ENCODE assay signal across 10 mouse cellular contexts in the genomic region with DNA sequence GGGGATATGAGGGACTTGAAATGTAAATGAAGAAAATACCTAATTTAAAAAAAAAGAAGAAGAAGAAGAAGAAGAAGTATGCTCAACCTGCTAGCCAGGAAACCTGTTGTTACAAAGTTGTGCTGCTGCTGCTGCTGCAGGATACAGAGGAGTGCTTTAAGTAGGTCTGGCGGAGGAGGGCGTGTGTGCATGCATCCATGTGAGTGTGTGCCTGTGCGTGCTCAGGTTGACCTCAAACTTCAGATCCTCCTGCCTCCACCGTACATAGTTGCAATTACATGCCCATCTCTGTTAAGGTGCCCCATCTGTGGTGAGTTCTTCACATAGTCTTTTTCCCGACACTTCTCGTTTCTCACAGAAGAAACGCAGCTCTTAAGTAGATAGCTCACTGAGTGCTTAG.
DNase-seq lines count a peak whose midpoint lies in the region; ATAC-seq and TF ChIP-seq lines count a peak whose summit lies in the region.
"Had no signal": no experiment of that assay in that cellular context is flagged by ENCODE, and none has a peak within 500 bp of the region (broad histone marks: within the 10 kb centered on the region; RNA-seq: fewer than 3 reads in every experiment).

No protein-coding gene starts in this region.

- DNase-seq in kidney, adult 8-10 months, result no peak
- DNase-seq in forebrain, postnatal 0 days, result no peak
- peak; percentile 22 for DNase-seq in midbrain, embryonic 14.5 days
- no peak for DNase-seq in ovary, postnatal 14 days (ENCODE audit: low spot score)
- DNase-seq in testis, postnatal 14 days (ENCODE audit: low spot score), result no peak
- no peak for DNase-seq in layer of hippocampus, postnatal 14 days (ENCODE audit: low spot score in 2 of 2)
- DNase-seq: liver had no signal

- no peaks in the 10 kb centered on the region for H3K9me3 ChIP-seq in kidney, embryonic 15.5 days (replicated peaks)
- H3K9me3 ChIP-seq in embryonic facial prominence, embryonic 15.5 days (replicated peaks), result no peaks in the 10 kb centered on the region
- no peaks in the 10 kb centered on the region for H3K9me3 ChIP-seq in forebrain, postnatal 0 days (ENCODE audit: low read length)
- H3K9me3 ChIP-seq in midbrain, embryonic 14.5 days (ENCODE audit: control insufficient read depth, low read length), result no peaks in the 10 kb centered on the region
- H3K9me3 ChIP-seq: heart, embryonic 15.5 days had no signal

- peak overlapping the region; percentile 79 for H3K4me2 ChIP-seq in kidney, embryonic 15.5 days
- H3K4me2 ChIP-seq in embryonic facial prominence, embryonic 15.5 days (replicated peaks), result 0 out of 2 replicates have a peak overlapping the region, but pooled peaks have one; percentile 73
- peak overlapping the region; percentile 66 for H3K4me2 ChIP-seq in forebrain, postnatal 0 days (ENCODE audit: low read depth)
- peak overlapping the region; percentile 61 for H3K4me2 ChIP-seq in midbrain, embryonic 14.5 days (ENCODE audit: low read length)

- no peak overlapping the region for H3K9ac ChIP-seq in kidney, embryonic 15.5 days
- H3K9ac ChIP-seq in embryonic facial prominence, embryonic 15.5 days, result no peak overlapping the region
- peak overlapping the region; percentile 63; the same call in 1 of the 2 replicates for H3K9ac ChIP-seq in forebrain, postnatal 0 days
- no peak overlapping the region for H3K9ac ChIP-seq in midbrain, embryonic 14.5 days (replicated peaks; ENCODE audit: low read length)

- H3K4me1 ChIP-seq in kidney, embryonic 15.5 days, result peaks cover 10% of the 10 kb centered on the region
- peaks cover 12% of the 10 kb centered on the region for H3K4me1 ChIP-seq in embryonic facial prominence, embryonic 15.5 days
- peaks cover 3% of the 10 kb centered on the region; the same call in 1 of the 2 replicates for H3K4me1 ChIP-seq in forebrain, postnatal 0 days (ENCODE audit: insufficient read depth)
- H3K4me1 ChIP-seq in midbrain, embryonic 14.5 days (ENCODE audit: control insufficient read depth, insufficient read depth, low read length), result peaks cover 10% of the 10 kb centered on the region; the same call in 1 of the 2 replicates

- no peak overlapping the region for H3K27ac ChIP-seq in kidney, embryonic 15.5 days
- H3K27ac ChIP-seq in embryonic facial prominence, embryonic 15.5 days (replicated peaks), result no peak overlapping the region
- peak overlapping the region; percentile 80 for H3K27ac ChIP-seq in forebrain, postnatal 0 days (ENCODE audit: low read depth, low read length)
- no peak overlapping the region for H3K27ac ChIP-seq in midbrain, embryonic 14.5 days (replicated peaks; ENCODE audit: low read depth, low read length)

- 0 out of 2 replicates have a peak, but pooled peaks have one; percentile 20 for TF ChIP-seq CTCF in forebrain, postnatal 0 days (IDR thresholded peaks at IDR 0.05; ENCODE audit: low read depth)

- WGBS in kidney, embryonic 15.5 days, result 65% methylated on average over 7 of the region's 7 CpGs
- WGBS in embryonic facial prominence, embryonic 15.5 days, result 49% methylated on average over 7 of the region's 7 CpGs
- WGBS in forebrain, postnatal 0 days, result 57% methylated on average over 7 of the region's 7 CpGs
- WGBS in midbrain, embryonic 14.5 days, result 67% methylated on average over 7 of the region's 7 CpGs

- no peaks in the 10 kb centered on the region for H3K36me3 ChIP-seq in kidney, embryonic 15.5 days
- no peaks in the 10 kb centered on the region for H3K36me3 ChIP-seq in embryonic facial prominence, embryonic 15.5 days
- no peaks in the 10 kb centered on the region for H3K36me3 ChIP-seq in forebrain, postnatal 0 days (ENCODE audit: insufficient read depth)
- H3K36me3 ChIP-seq in midbrain, embryonic 14.5 days (ENCODE audit: control insufficient read depth, insufficient read depth, low read length), result no peaks in the 10 kb centered on the region
- H3K36me3 ChIP-seq: heart, embryonic 15.5 days had no signal

- ATAC-seq in kidney, embryonic 15.5 days (replicated peaks; ENCODE audit: low FRiP score), result peak; percentile 53; the same call in 1 of the 2 replicates
- no peak for ATAC-seq in embryonic facial prominence, embryonic 15.5 days (ENCODE audit: insufficient number of reproducible peaks, low FRiP score, low TSS enrichment, low read depth)
- ATAC-seq in forebrain, postnatal 0 days, result 0 out of 2 replicates have a peak, but pooled peaks have one; percentile 0
- ATAC-seq in midbrain, embryonic 14.5 days (ENCODE audit: low FRiP score, low TSS enrichment), result no peak

- no peak overlapping the region for H3K4me3 ChIP-seq in kidney, embryonic 15.5 days (replicated peaks)
- H3K4me3 ChIP-seq in embryonic facial prominence, embryonic 15.5 days (replicated peaks), result 0 out of 2 replicates have a peak overlapping the region, but pooled peaks have one; percentile 42
- H3K4me3 ChIP-seq in forebrain, postnatal 0 days (ENCODE audit: low read depth, low read length), result 0 out of 2 replicates have a peak overlapping the region, but pooled peaks have one; percentile 36
- H3K4me3 ChIP-seq in midbrain, embryonic 14.5 days (replicated peaks; ENCODE audit: low read depth, low read length), result no peak overlapping the region

- H3K27me3 ChIP-seq in kidney, embryonic 15.5 days, result no peaks in the 10 kb centered on the region
- no peaks in the 10 kb centered on the region for H3K27me3 ChIP-seq in embryonic facial prominence, embryonic 15.5 days
- H3K27me3 ChIP-seq in forebrain, postnatal 0 days (ENCODE audit: insufficient read depth, low read length), result no peaks in the 10 kb centered on the region
- H3K27me3 ChIP-seq in midbrain, embryonic 14.5 days (ENCODE audit: control insufficient read depth, insufficient read depth, low read length), result no peaks in the 10 kb centered on the region
- H3K27me3 ChIP-seq: heart, embryonic 15.5 days had no signal

Comparison
In these comparisons a context has a peak if more than half of its experiments do, and no peak if none do; other contexts are left out.
1. ATAC-seq: peak in kidney, embryonic 15.5 days (single experiment) and forebrain, postnatal 0 days (single experiment); none in embryonic facial prominence, embryonic 15.5 days (single experiment) and midbrain, embryonic 14.5 days (single experiment).
2. H3K4me3 ChIP-seq: peak in embryonic facial prominence, embryonic 15.5 days (single experiment) and forebrain, postnatal 0 days (single experiment); none in kidney, embryonic 15.5 days (single experiment) and midbrain, embryonic 14.5 days (single experiment).
3. Peak in every context shown above with its lines, with median percentiles within 50 percentile points of each other: H3K4me2 ChIP-seq.